Mouse (Mus musculus) liver, embryonic 12.5 days (tissue): Measurements from ENCODE around the gene Dgcr8. TPM values are rescaled to one million over a fixed set of nuclear protein-coding genes. Genes with fewer than 3 reads are reported as not detected.
A peak's percentile ranks its signal among the peaks of the same experiment; 100 is the strongest.

ENCODE experiments used
- ATAC-seq: fragments of 200-750 bp; cut with Nextera tagmentation; 2 replicates; pipeline ENCODE4 v1.8.0; 2017; ENCODE audit warnings: moderate number of reproducible peaks, mild to moderate bottlenecking, moderate library complexity
- H3K27ac ChIP-seq: fragments of 300-500 bp; sonication (generic); 2 replicates; pipeline ENCODE4 v1.5.1; 2016; ENCODE audit warnings: mild to moderate bottlenecking
- H3K27me3 ChIP-seq: fragments of 300-500 bp; sonication (generic); replicated peaks from 2 replicates; pipeline ENCODE4 v1.6.1; 2016; ENCODE audit warnings: mild to moderate bottlenecking, moderate library complexity
- H3K36me3 ChIP-seq: fragments of 300-500 bp; sonication (generic); 2 replicates; pipeline ENCODE4 v1.6.1; 2016; ENCODE audit warnings: mild to moderate bottlenecking, moderate library complexity
- H3K4me1 ChIP-seq: fragments of 300-500 bp; sonication (generic); 2 replicates; pipeline ENCODE4 v1.6.1; 2016
- H3K4me2 ChIP-seq: fragments of 300-500 bp; sonication (generic); 2 replicates; pipeline ENCODE4 v1.6.1; 2016; ENCODE audit warnings: mild to moderate bottlenecking, moderate library complexity
- H3K4me3 ChIP-seq: fragments of 300-500 bp; sonication (generic); 2 replicates; pipeline ENCODE4 v1.5.1; 2016; ENCODE audit warnings: mild to moderate bottlenecking, moderate library complexity
- H3K9ac ChIP-seq: fragments of 300-500 bp; sonication (generic); 2 replicates; pipeline ENCODE4 v1.6.1; 2016; ENCODE audit warnings: mild to moderate bottlenecking, moderate library complexity
- H3K9me3 ChIP-seq: fragments of 300-500 bp; sonication (generic); replicated peaks from 2 replicates; pipeline ENCODE4 v1.6.1; 2016; ENCODE audit warnings: mild to moderate bottlenecking, moderate library complexity
- WGBS: fragments of 180-500 bp; shearing (Covaris S2); methylation state at CpG from one replicate; pipeline ENCODE4 v1.1.7; 2016; ENCODE audit not compliant: insufficient replicate concordance; 5-methylcytosine and 5-hydroxymethylcytosine counted together
- polyA plus RNA-seq: library from polyadenylated mRNA; unstranded; fragments of >200 nt; fragmentation: Nextera tagmentation; extraction: Ambion mirVana; gene quantifications from 2 replicates; pipeline ENCODE4 v1.2.1, GENCODE M21; 2016

Dgcr8 gene
- polyA plus RNA-seq, 1 experiment from 2014 or later, result 19.0 TPM

DNA sequence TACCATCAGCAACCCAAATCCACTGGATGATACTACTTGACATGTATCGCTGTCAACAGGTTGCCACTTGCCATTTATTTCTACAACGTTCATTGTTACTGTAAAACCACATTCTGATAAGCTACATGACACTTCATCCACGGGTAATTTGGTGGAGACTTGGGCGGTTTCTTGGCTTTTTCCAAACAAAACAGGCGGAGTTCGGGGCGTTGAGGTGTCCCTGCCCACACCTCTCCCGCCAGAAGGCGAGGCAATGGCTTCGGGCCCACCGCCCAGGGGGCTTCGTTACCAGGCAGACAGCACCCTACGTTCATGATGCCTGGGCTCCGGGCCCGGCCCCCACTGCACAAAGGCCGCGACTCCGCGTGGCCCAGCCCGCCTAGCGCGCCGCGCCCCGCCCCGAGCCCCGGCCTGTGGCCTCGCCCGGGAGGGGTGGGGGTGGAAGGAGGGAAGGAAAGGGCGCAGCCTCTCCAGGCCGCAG lies 425 bp downstream of the Dgcr8 start:
- Histone ChIP-seq H3K27ac (peak overlapping the region; percentile 91), H3K9ac (peak overlapping the region; percentile 87), H3K9me3 (no peaks in the 10 kb centered on the region), H3K4me3 (peak overlapping the region; percentile 74), H3K4me1 (peaks cover 37% of the 10 kb centered on the region), H3K27me3 (no peaks in the 10 kb centered on the region), H3K4me2 (peak overlapping the region; percentile 94), H3K36me3 (peaks cover 42% of the 10 kb centered on the region)
- ATAC-seq, result peak; percentile 88
- WGBS, result under 1% methylated on average over 31 of the region's 31 CpGs

DNA sequence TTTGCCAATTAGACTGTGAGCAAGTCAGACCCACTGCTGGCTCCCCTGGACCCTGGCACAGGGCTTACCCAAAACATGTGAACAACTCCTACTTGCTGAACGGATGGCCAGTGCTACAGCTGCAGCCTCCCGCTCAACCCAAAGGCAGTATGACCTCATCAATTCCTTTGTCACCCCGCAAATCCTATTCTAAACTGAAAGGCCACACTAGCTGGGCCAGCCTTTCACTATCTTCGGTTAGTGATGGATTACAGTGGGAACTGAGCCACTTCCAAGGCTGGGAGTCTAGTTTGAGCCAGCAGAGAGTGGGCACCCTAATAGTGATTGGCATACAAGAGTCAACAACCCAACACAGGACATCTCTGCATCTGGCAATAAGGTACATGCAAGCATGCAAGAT lies 880 bp downstream of the Dgcr8 start:
- Histone ChIP-seq H3K36me3 (peaks cover 47% of the 10 kb centered on the region), H3K4me3 (peak overlapping the region; percentile 74), H3K9ac (peak overlapping the region; percentile 87), H3K27ac (peak overlapping the region; percentile 91), H3K27me3 (no peaks in the 10 kb centered on the region), H3K9me3 (no peaks in the 10 kb centered on the region), H3K4me1 (peaks cover 37% of the 10 kb centered on the region), H3K4me2 (peak overlapping the region; percentile 94)
- ATAC-seq, result no peak
- WGBS, result 2% methylated on average over 4 of the region's 4 CpGs

DNA sequence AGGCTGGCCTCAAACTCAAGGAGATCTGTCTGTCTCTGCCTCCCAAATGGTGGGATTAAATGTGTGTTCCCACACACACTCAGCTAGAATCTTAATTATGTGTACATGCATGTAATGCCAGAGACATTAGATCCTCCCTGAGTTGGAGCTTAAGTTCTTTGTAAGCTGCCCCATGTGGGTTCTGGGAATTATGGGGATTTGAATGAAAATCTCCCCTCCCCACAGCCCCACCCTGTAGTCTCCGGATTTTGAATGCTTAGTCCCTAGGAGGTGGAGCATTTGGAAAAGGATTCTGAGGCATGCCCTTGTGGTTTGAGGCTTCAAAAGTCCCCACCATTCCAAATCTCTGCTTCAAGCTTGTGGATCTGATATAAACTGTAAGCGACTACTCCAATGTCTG lies 13.9 kb downstream of the Dgcr8 start:
- Histone ChIP-seq H3K27me3 (no peaks in the 10 kb centered on the region), H3K27ac (no peak overlapping the region), H3K4me2 (no peak overlapping the region), H3K4me3 (no peak overlapping the region), H3K4me1 (no peaks in the 10 kb centered on the region), H3K36me3 (peaks cover 99% of the 10 kb centered on the region), H3K9me3 (no peaks in the 10 kb centered on the region), H3K9ac (no peak overlapping the region)
- WGBS, result 70% methylated on average over 2 of the region's 2 CpGs
- ATAC-seq, result no peak

DNA sequence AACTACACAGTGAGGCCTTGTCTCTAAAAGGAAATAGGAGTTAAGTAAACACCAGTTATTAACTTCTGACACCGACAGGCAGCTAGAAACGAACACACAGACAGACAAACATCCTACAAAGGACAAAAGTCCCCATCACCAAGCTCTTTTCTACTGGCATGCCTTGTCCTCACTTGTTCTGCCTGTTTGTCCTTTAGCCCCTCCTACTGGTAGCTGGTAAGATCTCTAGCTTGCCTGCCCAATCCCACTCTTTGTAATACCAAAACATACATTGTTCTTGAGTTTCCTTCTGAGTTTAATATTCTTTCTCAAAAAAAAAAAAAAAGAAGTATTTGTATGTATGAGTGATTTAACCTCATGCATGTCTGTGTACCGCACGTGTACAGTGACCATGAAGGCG lies 20.9 kb downstream of the Dgcr8 start:
- ATAC-seq, result no peak; the same call in 1 of the 2 replicates
- no peaks in the 10 kb centered on the region for H3K4me1 ChIP-seq
- H3K9ac ChIP-seq, result no peak overlapping the region
- no peak overlapping the region for H3K4me3 ChIP-seq
- H3K4me2 ChIP-seq, result no peak overlapping the region
- WGBS, result 88% methylated on average over 5 of the region's 5 CpGs
- H3K36me3 ChIP-seq, result peaks cover 97% of the 10 kb centered on the region
- no peak overlapping the region for H3K27ac ChIP-seq
- H3K27me3 ChIP-seq, result no peaks in the 10 kb centered on the region
- no peaks in the 10 kb centered on the region for H3K9me3 ChIP-seq

DNA sequence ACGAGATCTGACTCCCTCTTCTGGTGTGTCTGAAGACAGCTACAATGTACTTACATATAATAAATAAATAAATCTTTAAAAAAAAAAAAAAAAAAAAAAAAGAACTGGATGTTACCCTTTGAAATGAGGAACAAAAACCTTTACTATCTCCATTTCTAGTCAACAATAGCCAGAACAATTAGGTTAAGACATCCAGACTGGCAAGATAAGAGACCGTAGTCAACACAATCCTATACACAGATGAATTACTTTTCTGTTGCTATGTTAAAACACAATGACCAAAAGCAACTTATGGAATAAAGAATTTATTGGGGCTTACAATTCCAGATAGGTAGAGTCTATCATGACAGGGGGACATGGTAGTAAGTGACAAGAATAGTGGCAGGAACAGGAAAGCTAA lies 24.0 kb downstream of the Dgcr8 start:
- no peak overlapping the region for H3K4me3 ChIP-seq
- H3K9me3 ChIP-seq, result no peaks in the 10 kb centered on the region
- H3K27ac ChIP-seq, result no peak overlapping the region
- ATAC-seq, result no peak
- no peaks in the 10 kb centered on the region for H3K4me1 ChIP-seq
- H3K4me2 ChIP-seq, result no peak overlapping the region
- H3K9ac ChIP-seq, result no peak overlapping the region
- H3K27me3 ChIP-seq, result no peaks in the 10 kb centered on the region
- 79% methylated on average over 2 of the region's 2 CpGs for WGBS
- H3K36me3 ChIP-seq, result peaks cover 96% of the 10 kb centered on the region

DNA sequence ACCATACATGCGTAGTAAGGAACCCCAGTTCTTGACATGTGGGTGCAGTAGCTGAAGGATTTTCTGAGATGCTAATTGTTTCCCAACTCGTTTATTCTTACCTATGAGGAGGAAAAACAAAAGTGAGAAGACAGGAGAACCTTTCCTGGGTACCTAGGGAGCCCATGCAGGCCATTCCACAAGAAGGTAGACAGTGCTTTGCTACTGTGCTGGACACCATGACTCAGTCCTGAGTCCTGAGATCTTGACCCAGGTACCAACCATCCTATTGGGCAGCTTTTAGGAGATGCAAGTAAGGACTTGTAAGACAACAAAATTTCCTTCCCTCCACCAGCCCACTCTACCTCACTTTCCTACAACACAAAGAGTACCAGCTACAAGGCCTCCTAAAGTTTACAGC lies 30.8 kb downstream of the Dgcr8 start, which contains the start of gene Gm49776:
TSS of gene Gm49776 (minus strand) at position 101 of the 400 bp plus-strand sequence.
- H3K27me3 ChIP-seq, result no peaks in the 10 kb centered on the region
- no peak within 1 kb of the TSS for H3K4me2 ChIP-seq
- H3K36me3 ChIP-seq, result peaks cover 98% of the 10 kb centered on the region
- H3K27ac ChIP-seq, result no peak within 1 kb of the TSS
- no peaks in the 10 kb centered on the region for H3K9me3 ChIP-seq
- 89% methylated on average over 2 of the region's 2 CpGs for WGBS
- no peak for ATAC-seq
- H3K4me1 ChIP-seq, result no peaks in the 10 kb centered on the region
- H3K9ac ChIP-seq, result no peak within 1 kb of the TSS
- no peak within 1 kb of the TSS for H3K4me3 ChIP-seq

DNA sequence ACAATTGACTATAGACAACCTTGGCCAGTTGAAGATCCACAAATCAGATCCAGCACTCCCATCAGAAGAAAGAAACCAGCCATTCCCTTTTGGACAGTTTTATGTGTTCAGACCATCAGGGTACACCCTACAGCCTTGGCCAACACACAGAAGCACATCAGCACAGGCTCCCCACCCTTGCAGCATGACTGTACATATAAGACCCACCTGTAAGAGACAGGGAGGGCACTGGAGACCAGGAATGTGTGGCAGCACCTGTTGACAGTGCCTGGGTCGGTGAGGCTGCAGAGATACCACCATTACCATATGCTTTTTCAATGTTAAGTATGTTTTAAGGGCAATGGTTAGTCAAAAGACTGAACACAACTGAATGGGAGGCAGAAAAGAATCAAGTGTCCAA lies 35.2 kb downstream of the Dgcr8 start:
- no peaks in the 10 kb centered on the region for H3K9me3 ChIP-seq
- no peak for ATAC-seq
- H3K27me3 ChIP-seq, result no peaks in the 10 kb centered on the region
- H3K36me3 ChIP-seq, result peaks cover 91% of the 10 kb centered on the region
- no peak overlapping the region for H3K4me2 ChIP-seq
- no peak overlapping the region for H3K9ac ChIP-seq
- peaks cover 29% of the 10 kb centered on the region for H3K4me1 ChIP-seq
- H3K4me3 ChIP-seq, result no peak overlapping the region
- no peak overlapping the region for H3K27ac ChIP-seq
- WGBS, result 77% methylated on average over 1 of the region's 1 CpGs

DNA sequence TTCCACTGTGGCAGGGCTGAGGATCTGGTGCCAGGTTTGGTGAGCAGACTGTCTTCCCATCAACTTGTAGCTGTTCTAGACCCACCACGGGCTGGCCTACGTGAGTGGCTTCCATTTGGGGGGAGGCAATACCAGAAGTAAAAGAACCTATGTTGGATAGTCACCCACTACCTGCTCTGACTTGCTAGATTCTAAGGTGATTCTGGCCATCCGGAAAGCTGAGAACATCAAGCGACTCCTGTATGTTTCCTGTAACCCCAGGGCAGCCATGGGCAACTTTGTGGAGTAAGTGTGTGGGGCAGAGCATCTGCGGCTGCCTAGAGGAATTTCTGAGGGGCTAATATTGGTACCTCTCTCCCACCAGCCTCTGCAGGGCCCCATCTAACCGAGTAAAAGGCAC lies 36.3 kb downstream of the Dgcr8 start:
- H3K4me1 ChIP-seq, result peaks cover 29% of the 10 kb centered on the region
- H3K27ac ChIP-seq, result no peak overlapping the region
- no peak overlapping the region for H3K9ac ChIP-seq
- H3K9me3 ChIP-seq, result no peaks in the 10 kb centered on the region
- WGBS, result 75% methylated on average over 6 of the region's 6 CpGs
- H3K27me3 ChIP-seq, result no peaks in the 10 kb centered on the region
- no peak for ATAC-seq
- H3K36me3 ChIP-seq, result peaks cover 80% of the 10 kb centered on the region
- no peak overlapping the region for H3K4me2 ChIP-seq
- no peak overlapping the region for H3K4me3 ChIP-seq

DNA sequence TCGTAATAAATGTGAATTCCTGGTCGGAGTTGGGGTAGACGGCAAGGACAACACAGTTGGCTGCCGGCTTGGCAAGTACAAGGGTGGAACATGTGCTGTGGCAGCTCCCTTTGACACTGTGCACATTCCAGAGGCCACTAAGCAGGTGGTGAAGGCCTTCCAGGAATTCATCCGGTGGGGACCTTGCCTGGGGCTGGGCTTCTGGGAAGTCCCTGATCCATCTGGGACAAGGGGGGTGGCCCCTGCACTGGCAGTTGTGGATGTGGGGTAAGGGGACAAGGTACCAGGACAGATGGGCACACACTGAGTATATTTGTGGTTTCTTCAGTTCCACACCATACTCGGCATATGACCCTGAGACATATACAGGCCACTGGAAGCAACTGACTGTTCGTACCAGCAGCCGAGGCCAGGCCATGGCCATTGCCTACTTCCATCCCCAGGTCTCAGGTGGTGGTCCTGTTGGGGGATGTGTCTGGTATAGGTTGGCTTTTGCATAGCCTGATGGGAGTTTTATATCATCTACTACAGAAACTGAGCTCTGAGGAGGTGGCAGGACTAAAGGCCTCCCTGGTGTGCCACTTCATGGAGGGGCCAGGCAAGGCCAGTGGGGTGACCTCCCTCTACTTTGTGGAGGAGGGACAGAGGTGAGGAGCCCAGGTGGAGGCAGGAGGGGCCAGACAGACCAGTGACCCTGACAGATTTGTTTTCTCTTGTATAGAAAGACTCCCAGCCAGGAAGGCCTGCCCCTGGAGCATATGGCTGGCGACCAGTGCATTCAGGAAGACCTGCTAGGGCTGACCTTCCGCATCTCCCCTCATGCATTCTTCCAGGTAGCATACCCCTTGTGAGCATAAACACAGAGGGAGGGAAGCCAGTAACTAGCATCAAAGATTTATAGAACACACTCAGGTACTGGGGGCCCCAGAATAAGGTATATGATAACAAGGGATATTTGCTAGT lies 37.9 kb downstream of the Dgcr8 start:
- H3K9ac ChIP-seq, result peak overlapping the region; percentile 95
- 77% methylated on average over 10 of the region's 10 CpGs for WGBS

DNA sequence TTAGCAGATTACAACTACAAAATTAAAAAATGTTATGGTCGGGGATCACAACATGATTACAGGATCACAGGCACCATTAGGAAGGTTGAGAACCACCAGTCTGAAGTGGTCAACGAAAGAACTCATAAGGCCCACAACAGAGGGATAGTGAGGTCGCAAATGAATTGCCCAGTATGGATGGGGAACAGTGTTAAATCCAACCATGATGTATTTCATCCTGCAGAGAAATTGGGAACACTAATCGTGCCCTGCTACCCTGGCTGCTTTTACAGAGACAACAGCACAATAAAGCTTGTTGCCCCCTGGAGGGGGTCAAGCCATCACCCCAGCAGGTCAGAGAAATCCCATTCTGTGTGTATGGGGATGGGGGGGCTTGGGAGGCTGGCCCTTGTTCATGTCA lies 38.8 kb downstream of the Dgcr8 start:
- H3K9me3 ChIP-seq, result no peaks in the 10 kb centered on the region
- peak overlapping the region; percentile 94 for H3K4me3 ChIP-seq
- WGBS, result 57% methylated on average over 4 of the region's 4 CpGs
- H3K9ac ChIP-seq, result peak overlapping the region; percentile 95
- H3K27ac ChIP-seq, result peak overlapping the region; percentile 90
- peaks cover 76% of the 10 kb centered on the region for H3K36me3 ChIP-seq
- peaks cover 51% of the 10 kb centered on the region for H3K4me1 ChIP-seq
- no peak for ATAC-seq
- no peaks in the 10 kb centered on the region for H3K27me3 ChIP-seq
- peak overlapping the region; percentile 92 for H3K4me2 ChIP-seq

More for the DNA sequence above, 37.9 kb downstream of the Dgcr8 start:
- no peak for ATAC-seq
- Histone ChIP-seq H3K36me3 (peaks cover 76% of the 10 kb centered on the region), H3K4me3 (peak overlapping the region; percentile 94), H3K4me2 (peak overlapping the region; percentile 92), H3K4me1 (peaks cover 45% of the 10 kb centered on the region), H3K27ac (peak overlapping the region; percentile 90; the same call in 1 of the 2 replicates), H3K27me3 (no peaks in the 10 kb centered on the region), H3K9me3 (no peaks in the 10 kb centered on the region)

DNA sequence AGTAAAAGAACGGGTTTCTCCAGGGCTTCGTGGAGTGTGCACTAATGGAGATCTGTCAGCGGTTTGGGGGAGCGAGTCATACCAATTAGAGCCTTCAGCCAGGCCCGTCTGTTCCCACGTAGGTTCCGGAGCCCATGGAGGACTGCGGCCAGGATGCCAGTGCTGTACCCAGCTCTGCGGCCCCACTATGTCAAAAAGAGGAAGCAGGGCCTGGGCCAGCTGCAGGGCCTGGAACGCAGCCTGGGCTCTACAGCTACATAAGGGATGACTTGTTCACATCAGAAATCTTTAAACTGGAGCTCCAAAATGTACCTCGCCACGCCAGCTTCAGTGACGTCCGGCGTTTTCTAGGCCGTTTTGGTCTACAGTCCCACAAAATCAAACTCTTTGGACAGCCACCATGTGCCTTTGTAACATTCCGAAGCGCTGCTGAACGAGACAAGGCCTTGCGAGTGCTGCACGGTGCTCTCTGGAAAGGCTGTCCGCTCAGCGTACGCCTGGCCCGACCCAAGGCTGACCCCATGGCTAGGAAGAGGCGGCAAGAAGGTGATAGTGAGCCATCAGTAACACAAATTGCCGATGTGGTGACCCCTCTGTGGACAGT lies 39.6 kb downstream of the Dgcr8 start:
- WGBS, result 3% methylated on average over 27 of the region's 27 CpGs

More for the DNA sequence above, 39.6 kb downstream of the Dgcr8 start:
- Histone ChIP-seq H3K9ac (peak overlapping the region; percentile 95), H3K27me3 (no peaks in the 10 kb centered on the region), H3K4me1 (peaks cover 51% of the 10 kb centered on the region), H3K27ac (peak overlapping the region; percentile 90), H3K9me3 (no peaks in the 10 kb centered on the region), H3K4me3 (peak overlapping the region; percentile 94), H3K36me3 (peaks cover 76% of the 10 kb centered on the region), H3K4me2 (peak overlapping the region; percentile 92)
- ATAC-seq, result peak; percentile 10
